Mouse (Mus musculus): ENCODE data around the gene Nlgn3. TPM values are rescaled to one million over a fixed set of nuclear protein-coding genes. Genes with fewer than 3 reads are reported as not detected.

Nlgn3 gene
- polyA plus RNA-seq, 1 experiment: not detected

GRCm38 (mm10) chrX:101372946-101373345 lies 74.0 kb downstream of the Nlgn3 start:
- Histone ChIP-seq H3K4me1 (ENCODE audit: control insufficient read depth, insufficient read depth, low read length) (no peaks in the 10 kb centered on the region), H3K4me3 (replicated peaks; ENCODE audit: control insufficient read depth, low read depth, low read length) (no peak overlapping the region), H3K27ac (ENCODE audit: control insufficient read depth, insufficient read depth, low read depth, low read length, poor library complexity) (no peak overlapping the region)
- 80% methylated on average over 5 of the region's 5 CpGs for WGBS
- no peak for TF ChIP-seq CTCF (IDR thresholded peaks at IDR 0.05; ENCODE audit: control insufficient read depth, insufficient read depth, low read length)
- TF ChIP-seq POLR2A (IDR thresholded peaks at IDR 0.05; ENCODE audit: borderline replicate concordance, control insufficient read depth, low read depth, low read length): no peak

Other genes starting within 250 kb of the Nlgn3 start
- gene Tex11, start 239.5 kb upstream of the Nlgn3 start, polyA plus RNA-seq (2011; ENCODE audit: insufficient read depth, insufficient read length, low replicate concordance, missing spikeins): 1.1 TPM in 1 of 2 replicates, not detected in the other
- gene Slc7a3, start 213.1 kb upstream of the Nlgn3 start, polyA plus RNA-seq (2011; ENCODE audit: insufficient read depth, insufficient read length, low replicate concordance, missing spikeins): 11.5 TPM in 1 of 2 replicates, not detected in the other
- 15.2 and 23.3 TPM in 2 replicates for gene Snx12, start 76.6 kb upstream of the Nlgn3 start, polyA plus RNA-seq (2011; ENCODE audit: insufficient read depth, insufficient read length, low replicate concordance, missing spikeins)
- 20.9 and 23.4 TPM in 2 replicates for gene Foxo4, start 44.6 kb upstream of the Nlgn3 start, polyA plus RNA-seq (2011; ENCODE audit: insufficient read depth, insufficient read length, low replicate concordance, missing spikeins)
- not detected in 2 replicates for gene Gm614, start 35.2 kb upstream of the Nlgn3 start, polyA plus RNA-seq (2011; ENCODE audit: insufficient read depth, insufficient read length, low replicate concordance, missing spikeins)
- gene Il2rg, start 30.9 kb upstream of the Nlgn3 start, polyA plus RNA-seq (2011; ENCODE audit: insufficient read depth, insufficient read length, low replicate concordance, missing spikeins): 12.4 and 32.4 TPM in 2 replicates
- not detected in 2 replicates for gene Gm20489, start 30.1 kb upstream of the Nlgn3 start, polyA plus RNA-seq (2011; ENCODE audit: insufficient read depth, insufficient read length, low replicate concordance, missing spikeins)
- gene Med12, start 25.1 kb upstream of the Nlgn3 start, polyA plus RNA-seq (2011; ENCODE audit: insufficient read depth, insufficient read length, low replicate concordance, missing spikeins): 122 and 196 TPM in 2 replicates
- gene Gjb1, start 77.2 kb downstream of the Nlgn3 start, polyA plus RNA-seq (2011; ENCODE audit: insufficient read depth, insufficient read length, low replicate concordance, missing spikeins): 1.1 and 4.7 TPM in 2 replicates
- 9.3 and 26.9 TPM in 2 replicates for gene Zmym3, start 121.7 kb downstream of the Nlgn3 start, polyA plus RNA-seq (2011; ENCODE audit: insufficient read depth, insufficient read length, low replicate concordance, missing spikeins)
- gene Nono, start 130.2 kb downstream of the Nlgn3 start, polyA plus RNA-seq (2011; ENCODE audit: insufficient read depth, insufficient read length, low replicate concordance, missing spikeins): 112 and 164 TPM in 2 replicates
- 2.4 and 4.1 TPM in 2 replicates for gene Itgb1bp2, start 149.9 kb downstream of the Nlgn3 start, polyA plus RNA-seq (2011; ENCODE audit: insufficient read depth, insufficient read length, low replicate concordance, missing spikeins)
- 16.0 and 30.3 TPM in 2 replicates for gene Taf1, start 233.6 kb downstream of the Nlgn3 start, polyA plus RNA-seq (2011; ENCODE audit: insufficient read depth, insufficient read length, low replicate concordance, missing spikeins)

Measured in bone marrow, adult 2 months (tissue).